Mouse (Mus musculus) heart, adult 18-20 months (tissue): Measurements from ENCODE around the gene Cflar. TPM values are rescaled to one million over a fixed set of nuclear protein-coding genes. Genes with fewer than 3 reads are reported as not detected.
A peak's percentile ranks its signal among the peaks of the same experiment; 100 is the strongest.
"Not testable (repeated sequence)": the region's sequence is repeated elsewhere in the genome, so short reads cannot be mapped to it uniquely, and the experiment has no call there.

ENCODE experiments used
- DNase-seq, 2 experiments: peaks; one replicate each; pipeline ENCODE4 v3.0.0; 2021 to 2022; ENCODE audit warnings: mixed read lengths in 1 of 2
- total RNA-seq, 2 experiments: library from RNA; stranded (reverse); gene quantifications; 2 replicates each; pipeline ENCODE4 v1.2.3; 2021

Cflar gene
- total RNA-seq, 2 experiments from 2014 or later, result 65.2 to 75.0 TPM

DNA sequence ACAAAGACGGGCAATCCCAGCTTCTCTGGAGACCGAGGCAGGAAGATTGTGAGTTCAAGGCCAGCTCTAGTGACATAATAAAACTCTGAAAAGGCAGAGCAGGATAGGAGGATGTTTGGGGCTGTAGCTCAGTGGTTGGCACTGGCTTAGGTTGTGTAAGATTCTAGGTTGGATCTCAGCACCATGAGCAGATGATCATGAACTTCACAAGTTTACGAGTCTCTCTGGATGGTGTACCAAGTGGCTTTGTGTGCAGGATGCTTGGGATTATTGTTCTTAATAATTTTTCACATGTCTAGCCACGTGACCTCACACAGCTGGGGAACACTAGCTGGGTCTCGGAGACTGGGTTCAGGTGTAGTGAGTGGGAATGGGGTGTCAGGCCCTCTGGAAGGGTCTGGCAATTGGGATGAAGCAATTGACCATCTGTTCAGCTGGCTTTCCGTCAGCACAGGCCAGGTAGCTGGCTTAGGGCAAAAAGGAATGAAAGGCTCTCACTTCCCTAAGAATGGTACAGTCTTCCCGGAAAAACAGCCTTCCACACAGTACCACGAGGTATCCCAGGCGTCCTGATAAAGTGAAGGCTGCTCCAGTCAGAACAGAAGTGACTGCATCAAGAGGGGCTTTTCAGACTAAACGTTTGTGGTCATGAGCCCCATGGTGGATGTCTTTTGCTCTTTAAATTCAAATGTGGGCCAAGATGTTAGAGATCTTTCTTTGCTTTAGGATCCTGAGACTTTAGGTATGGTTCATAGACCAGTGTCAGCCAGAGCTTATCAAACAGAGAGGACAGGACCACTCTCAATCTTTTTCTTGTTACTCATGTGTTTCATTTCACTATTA lies 16.7 kb downstream of the Cflar start:
- DNase-seq, result peak in 1 of 2 experiments; percentile 22

DNA sequence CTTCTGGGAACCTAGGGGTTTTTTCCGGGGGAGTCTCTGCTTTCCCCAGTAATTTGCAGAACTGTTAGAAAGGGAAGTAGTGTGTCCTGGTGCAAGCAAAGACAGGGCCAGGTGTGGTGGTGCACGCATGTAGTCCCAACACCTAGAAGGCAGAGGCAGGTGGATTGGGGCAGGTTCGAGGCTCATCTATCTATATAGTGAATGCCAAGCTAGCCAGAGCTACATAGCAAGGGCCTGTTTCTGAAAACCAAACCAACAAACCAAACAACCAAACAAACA lies 17.2 kb downstream of the Cflar start:
- peak in 1 of 2 experiments; percentile 11 for DNase-seq

DNA sequence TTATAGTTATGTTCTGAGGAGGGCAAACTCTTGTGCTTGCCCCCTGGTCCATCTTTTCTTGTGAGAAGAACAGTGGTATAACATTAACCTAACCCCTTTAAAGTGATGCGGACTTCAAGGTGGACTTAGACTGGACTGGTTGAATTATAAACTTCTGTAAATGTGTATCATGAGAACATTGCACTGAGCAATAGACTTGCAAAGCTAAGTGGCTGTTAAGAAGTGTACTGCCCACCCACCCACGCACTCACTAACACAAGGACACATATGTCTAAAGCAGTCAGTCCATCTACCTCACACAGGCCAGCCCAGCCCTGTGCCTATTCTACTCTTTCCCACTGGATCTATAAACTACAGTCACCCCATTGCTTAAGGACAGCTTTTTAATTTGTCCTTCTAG lies 22.3 kb downstream of the Cflar start:
- DNase-seq, result no peak

DNA sequence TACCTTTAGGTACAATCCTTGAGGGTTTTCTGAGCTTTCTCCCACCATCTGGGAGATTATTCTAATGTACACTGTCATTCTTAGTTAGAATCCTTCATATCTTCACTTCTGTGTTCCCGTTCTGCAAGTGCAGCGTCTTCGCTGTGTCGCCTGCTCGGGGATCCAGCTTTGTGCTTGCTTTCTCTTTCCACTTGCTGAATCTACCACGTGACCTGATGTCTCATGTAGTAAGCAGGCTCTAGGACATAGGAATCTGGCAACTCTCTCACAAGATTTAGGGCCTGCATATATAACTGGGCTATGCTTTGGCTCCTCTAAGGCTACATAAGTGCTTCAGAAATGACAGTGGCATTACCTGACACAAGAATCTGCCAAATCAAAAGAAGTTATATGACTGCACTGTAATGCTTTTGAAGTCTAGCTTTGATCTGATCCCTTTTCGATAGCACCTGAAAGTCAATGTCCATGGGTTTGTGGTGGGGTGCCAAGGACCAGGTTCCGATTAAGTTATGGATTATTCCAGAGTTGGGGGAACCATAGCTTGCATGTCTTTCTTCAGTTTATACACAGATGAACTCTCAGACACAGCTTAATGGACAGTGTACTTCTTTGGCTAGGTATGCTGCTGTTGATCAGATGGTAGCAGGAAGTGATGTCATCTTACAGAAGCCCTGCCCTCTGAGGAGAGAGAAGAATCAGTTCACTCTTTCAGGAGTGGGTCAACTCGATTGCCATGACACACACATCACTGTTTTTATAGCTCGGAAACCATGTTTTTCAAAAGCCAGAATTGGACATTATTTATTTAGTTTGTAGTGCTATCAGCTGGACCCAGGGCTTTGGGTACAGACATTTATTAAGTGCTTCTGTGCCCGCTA lies 23.0 kb downstream of the Cflar start:
- DNase-seq, result no peak

DNA sequence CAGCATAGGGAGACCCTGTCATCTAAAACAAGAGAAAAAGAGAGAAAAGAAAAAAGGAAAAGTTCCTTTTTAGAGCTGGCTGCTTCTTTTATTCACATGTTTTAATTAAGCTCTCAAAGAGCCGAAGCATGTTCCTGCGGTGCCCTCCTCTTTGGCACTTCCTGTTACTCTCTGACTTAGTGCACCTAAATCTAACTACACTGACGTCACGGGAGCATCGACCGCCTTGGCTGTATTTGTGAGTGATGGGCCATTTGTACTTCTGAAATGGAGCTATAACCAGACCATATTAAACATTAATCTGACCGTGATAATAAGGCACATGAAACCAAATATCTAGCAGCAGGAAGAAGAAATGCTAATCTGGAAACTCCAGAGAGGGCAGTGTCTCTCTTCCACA lies 24.7 kb downstream of the Cflar start:
- no peak for DNase-seq

DNA sequence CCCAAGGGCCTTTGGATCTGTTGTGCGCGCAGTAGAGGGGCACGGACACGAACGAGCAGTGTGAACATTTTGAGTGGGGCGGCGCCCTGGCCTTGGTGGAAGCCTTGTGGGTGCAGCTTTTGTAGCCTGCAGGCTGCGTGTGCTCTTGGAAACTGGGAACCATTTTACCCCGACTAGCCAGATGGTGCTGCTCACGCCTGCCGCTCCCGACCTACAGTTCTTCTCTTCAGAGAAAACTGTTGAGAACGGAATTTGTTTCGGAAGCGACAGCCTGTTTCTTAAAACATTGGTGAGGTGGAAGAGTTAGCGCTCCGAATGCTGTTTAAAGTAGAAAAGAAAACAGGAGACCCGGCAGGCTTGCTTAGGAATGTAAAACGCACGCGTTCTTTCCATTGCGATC lies 25.7 kb downstream of the Cflar start:
- DNase-seq, result no peak

DNA sequence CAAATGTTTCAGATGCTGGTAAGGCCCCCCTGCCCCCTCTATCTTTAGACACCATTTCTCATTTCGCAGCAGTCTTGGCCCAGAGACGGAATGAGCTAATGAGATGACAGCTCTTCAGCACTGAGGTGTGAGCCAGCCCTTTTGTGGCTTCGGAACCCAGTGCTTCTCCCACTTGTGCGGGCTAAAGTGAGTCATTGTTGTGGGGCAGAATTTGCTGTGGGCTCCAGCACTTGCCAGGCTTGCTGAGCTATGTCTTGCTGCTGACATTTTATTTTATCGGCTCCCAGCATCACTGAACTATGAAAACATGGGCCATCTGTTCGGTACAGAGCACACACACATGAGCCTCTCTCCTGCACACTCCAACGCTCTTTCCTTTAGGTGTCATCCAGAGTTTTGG lies 28.2 kb downstream of the Cflar start:
- no peak for DNase-seq

DNA sequence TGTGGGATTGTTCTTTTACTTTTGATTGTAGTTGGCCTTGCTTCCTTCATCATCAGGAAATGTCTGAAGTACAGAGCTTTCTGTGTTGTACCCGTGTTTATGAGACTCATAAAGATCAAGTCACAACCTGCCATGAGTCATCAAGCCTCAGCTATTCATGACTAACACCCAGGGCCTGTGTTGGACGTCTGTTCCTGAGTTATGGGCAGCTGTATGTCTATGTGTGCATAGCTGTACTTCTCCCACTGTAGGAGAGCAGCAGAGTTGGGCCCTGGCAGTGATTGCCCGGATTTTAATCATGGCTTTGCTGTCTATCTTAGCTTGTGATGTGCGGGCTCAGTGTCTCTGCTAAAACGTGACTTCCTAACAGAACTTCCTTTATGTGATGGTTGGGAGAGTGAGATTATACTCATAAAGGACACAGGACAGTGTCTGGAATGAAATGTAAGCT lies 31.3 kb downstream of the Cflar start:
- DNase-seq, result no peak

DNA sequence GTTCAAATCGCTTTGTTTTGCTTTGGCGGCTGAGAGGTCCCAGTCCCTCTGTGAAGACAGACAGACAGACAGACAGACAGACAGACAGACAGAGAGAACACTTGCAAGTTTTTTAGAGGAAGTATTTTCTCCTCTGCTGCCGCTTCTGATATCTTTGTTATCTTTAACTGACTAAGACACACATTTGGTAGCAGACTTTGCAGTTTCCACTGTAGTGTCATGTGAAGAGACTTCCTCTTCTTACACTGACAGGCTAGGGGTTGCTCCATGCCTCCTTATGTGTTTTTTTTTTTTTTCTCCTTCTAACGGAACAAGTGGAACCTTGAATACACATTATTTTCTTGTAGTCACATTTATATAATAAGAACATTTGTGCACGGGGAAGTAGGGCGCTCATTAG lies 31.9 kb downstream of the Cflar start:
- no peak for DNase-seq

DNA sequence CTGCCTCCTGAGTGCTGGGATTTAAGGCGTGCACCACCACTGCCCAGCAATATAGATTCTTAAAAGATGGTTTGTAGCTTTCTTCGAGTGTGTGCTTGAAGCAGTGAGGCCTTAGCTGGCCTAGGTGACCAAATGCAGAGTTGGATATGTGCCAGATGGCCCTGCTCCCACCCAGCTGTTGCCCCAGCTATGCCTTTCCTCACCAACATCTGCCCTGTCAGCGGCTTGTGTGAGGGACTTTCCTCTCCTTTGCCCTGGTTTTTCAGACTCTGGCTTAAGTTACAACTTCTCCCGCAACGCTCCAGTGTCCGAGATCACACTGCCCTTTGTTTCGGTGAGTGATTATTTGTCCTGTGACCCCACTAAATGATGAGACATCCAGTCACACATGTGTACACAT lies 33.3 kb downstream of the Cflar start:
- peak; percentile 51 to 67 for DNase-seq

DNA sequence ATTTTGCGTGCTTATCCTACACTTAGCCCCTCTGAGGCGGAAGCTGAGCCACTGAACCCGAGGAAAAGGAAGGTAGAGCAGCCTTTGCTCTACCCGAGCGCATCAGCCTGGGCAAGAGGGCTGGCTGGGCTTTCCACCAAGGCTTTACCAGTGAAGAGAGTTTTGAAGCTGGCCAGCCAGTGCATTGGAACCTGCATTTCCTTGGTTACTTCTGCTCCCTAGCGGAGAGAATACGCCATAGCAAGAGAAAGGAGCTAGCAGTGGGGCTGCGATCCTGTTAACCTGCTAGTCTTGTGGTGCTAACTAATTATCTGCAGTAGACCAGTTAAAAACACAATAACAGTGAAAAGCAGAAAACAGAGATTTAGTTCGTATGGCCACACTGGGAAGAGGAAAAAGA lies 35.6 kb downstream of the Cflar start:
- DNase-seq, result peak in 1 of 2 experiments; percentile 55

DNA sequence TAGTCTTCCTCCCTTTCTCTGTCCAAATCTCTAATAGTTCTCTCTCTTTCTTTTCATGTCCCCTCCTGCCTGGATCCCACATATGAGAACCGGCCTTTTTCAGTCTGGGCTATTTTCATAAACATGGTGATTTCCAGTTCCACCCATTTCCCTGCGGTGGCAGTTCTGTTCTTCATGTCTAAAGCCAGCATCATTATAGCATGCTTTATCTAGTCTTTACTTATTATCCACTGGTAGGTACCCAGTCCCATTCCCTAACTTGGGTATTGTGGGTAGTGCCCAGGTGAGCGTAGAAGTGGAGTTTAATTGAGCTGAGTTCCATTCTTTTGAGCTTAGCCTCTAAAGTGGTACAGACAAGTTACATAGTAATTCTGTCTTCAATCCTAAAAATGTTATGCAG lies 48.1 kb downstream of the Cflar start:
- DNase-seq, result no peak

DNA sequence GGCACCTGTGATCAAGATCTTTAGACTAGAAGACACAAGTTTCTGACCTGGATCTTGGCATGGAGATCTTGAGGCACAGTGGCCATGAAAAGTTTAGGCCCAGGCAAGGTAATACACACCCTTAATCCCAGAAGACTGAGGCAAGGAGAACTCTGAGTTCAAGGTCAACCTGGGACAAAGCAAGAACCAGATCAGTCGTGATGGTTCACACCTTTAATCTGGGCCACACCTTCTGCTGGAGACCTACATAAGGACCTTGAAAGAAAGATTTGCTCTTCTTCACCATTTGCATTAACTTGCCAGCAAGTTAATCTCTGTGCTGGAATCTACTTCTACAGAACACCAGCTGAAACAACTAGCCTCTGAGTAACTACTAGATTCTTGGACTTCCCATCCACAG lies 49.3 kb downstream of the Cflar start:
- no peak for DNase-seq

DNA sequence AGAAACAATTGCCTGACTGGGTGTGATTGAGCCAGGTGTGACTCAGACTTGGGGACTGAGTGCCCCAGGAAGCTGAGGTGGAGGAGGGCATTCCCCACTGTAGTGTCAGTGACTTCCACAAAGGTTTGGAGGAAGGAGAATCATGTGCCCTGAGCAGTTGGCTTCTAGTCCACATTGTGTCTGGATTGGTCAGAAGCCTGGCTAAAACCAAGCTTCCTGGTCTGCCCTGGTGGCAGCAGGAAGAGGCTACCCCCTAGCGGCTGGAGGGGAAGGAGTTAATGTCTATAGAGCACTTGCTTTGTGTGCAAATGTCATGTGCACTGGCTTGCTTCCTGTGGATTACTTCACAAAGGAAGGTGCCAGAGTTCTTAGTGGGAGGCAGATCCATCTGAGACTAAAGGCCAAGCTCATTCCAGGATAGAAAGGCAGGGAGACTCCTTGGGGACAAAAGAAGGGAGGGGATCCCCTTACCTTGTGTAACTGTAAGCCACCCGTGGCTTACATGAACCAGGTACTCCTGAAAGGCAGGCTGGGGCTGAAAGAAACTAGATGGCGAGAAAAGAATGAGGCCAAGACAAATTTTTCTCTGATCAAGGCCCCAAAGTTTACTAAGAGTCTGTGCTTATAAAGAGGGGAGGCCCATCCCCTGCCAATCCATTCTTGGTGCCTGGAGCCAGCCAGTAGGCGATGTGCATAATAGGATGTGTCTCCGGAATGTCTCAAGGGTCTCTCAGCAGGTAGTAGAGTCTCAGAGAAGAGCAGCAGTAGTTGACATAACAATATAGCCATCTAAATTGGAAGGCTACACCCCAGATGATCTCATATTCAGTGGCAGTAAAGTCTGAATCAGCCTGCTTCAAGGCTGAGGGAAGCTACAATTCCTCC lies 50.3 kb downstream of the Cflar start:
- peak in 1 of 2 experiments; percentile 54 for DNase-seq

DNA sequence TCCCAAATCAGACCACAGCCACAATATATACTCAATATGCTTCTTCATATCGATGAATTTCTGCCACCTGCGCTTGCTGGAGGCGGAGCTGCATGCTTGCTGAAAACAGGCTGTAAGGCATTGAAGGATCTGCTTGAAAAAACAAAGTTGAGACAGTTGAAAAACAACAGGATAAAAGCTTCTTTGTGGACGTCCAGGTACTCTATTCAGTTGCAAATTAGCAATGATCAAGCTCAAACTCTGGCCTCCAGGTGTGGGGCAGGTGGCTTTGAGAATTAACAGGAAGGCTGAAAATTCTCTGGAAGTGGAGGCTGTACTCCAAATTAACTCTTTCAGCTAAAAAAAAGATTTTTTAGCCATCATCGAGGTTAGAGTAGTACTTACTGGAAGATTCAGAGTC lies 51.3 kb downstream of the Cflar start:
- no peak for DNase-seq

DNA sequence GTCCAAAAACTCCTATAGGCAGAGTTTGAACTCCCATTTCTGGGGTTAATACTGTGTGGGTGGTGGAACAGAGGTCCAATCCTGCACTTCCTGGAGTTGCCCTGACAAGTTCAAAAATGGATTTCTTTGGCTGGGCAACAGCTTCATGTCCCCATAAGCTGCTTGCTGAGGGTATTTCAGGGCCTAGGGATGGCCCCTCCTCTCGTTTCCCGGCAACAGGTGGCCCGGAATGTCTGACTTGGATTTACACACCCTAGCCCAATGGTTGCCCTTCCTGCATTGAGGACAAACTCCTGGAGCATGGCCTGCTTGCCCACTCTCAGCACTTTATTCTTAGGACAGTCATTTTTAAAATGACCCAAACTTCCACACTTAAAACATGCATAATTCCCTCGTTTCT lies 55.1 kb downstream of the Cflar start:
- not testable (repeated sequence) for DNase-seq

DNA sequence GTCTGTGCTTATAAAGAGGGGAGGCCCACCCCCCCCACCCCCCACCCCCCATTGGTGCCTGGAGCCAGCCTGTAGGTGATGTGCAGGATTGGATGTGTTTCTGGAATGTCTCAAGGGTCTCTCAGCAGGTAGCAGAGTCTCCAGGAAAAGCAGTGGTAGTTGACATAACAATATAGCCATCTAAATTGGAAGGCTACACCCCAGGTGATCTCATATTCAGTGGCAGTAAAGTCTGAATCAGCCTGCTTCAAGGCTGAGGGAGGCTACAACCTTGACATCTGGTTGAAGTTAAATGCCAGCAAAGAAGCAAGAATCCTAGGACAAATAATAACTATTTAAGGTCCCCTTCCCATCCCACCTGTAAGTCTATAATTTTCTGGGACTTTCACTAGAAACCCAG lies 57.8 kb downstream of the Cflar start:
- DNase-seq, result no peak

DNA sequence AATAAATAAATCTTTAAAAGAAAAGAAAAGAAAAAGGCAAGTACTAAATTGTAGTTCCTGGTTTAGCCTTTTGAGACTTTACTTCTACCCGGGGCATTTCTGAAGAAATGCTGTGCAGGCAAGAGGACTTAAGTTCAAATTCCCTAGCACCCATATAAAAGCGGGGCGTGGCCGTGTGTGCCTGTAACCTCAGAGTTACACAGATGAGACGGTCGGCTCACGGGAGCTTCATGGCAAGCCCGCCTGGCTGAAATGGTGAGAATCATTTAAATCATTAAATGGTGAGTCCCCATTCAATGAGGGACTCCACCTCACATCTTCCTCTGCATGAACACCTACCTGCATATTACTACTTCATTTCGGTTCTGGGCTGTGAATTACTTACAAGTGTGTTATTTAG lies 58.4 kb downstream of the Cflar start:
- DNase-seq, result no peak

DNA sequence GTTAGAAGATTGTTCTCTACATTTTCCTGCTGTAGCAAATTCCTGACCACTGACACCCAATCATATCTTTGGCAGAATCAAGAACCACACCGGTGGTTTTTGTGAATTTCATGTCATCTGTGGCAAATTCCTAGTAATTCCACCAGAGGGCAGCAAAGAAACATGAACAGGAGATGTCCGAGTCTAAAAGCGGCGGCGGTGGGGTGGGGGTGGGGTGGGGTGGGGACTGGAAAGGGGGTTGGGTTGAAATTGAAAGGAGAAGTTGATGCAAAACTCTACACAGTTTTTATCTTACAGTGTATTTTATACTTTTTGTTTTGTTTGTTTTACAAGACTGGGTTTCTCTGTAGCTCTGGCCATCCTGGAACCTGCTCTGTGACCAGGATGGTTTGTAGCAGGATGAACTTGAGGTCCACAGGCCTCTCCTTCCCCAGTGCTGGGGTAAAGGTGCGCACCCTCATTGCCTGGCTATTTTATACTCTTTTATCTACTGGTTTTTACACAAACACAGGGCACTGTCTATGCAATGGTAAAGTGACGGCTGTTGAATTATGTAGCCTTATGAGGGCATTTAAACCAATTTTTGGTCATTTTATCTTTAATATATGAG lies 58.9 kb downstream of the Cflar start:
- DNase-seq, result peak; percentile 55 to 77

DNA sequence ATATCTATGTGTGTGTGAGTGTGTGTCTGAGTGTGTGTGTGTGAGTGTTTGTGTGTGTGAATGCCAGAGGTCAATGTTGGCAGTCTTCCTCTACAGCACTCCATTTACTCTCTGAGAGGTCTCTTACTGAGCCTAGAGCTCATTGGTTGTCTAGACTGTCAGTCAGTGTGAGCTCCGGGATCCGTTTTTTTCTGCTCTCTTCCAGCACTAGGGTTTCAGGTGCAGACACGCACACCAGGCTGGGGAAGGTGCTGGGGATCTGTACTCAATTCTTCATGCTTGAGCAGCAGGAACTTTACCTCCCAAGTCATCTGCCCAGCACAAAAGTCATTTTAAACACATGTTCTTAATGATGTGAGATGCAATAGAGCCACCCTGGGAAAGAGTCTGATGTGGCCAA lies 60.8 kb downstream of the Cflar start:
- no peak for DNase-seq

DNA sequence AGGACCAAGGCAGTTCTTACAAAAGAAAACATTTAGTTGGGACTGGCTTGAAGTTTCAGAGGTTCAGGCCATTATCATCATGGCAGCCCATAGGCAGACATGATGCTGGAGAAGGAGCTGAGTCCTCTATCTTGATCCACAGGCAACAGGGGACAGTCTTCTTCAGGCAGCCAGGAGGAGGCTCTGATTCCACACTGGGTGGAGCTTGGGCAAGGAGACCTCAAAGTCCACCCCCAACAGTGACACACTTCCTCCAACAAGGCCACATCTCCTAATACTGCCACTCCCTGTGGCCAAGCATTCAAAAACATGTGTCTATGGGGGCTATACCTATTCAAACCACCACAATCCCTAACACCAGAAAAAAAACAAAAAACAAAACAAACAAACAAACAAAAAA lies 62.0 kb downstream of the Cflar start:
- DNase-seq, result peak in 1 of 2 experiments; percentile 24

DNA sequence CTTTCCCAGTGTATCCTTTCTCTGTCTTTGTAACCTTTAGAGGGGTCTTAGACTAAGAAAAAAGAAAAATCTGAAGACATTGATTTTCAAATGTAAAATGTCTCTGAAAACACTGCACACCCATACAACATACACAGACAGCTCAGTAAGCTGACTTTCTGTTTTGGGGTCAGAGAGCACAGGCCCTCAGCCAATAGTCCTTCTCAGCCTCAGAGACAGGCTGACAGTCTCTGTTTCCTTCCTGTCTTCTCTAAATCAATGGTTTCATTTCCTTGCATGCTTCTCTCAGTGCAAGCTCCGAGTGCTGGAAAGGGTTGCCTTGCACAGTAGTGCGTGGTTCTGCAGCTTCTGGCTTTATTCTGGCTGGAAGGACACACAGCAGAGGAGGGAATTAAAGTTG lies 62.6 kb downstream of the Cflar start:
- DNase-seq, result peak in 1 of 2 experiments; percentile 54
